25 mouse cellular contexts compared by ENCODE assay signal in the genomic region with DNA sequence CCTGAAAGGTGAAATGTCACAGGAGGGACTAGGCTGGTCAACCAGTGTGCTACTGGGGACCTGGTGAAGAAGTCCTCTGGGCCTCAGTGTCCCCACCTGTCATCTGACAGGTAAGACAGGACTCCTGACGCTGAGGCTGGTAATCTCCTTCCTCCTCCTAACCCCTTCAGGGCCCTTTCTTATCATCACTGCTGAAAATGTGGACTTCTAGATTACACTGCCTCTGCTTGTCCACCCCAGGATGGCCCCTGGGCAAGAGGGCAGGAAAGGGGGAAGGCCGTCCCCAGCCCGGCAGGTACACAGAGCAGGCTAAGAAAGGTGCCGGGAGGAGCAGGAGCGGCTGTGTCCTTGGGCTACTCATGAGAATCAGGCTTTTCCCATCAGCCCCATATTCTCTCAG. TPM values are rescaled to one million over a fixed set of nuclear protein-coding genes. Genes with fewer than 3 reads are reported as not detected.
A peak's percentile ranks its signal among the peaks of the same experiment; 100 is the strongest.
DNase-seq lines count a peak whose midpoint lies in the region; ATAC-seq lines count a peak whose summit lies in the region.
"Had no signal": no experiment of that assay in that cellular context is flagged by ENCODE, and none has a peak within 500 bp of the region (broad histone marks: within the 10 kb centered on the region; RNA-seq: fewer than 3 reads in every experiment).

No protein-coding gene starts in this region.

- H3K9ac ChIP-seq in heart, embryonic 11.5 days (ENCODE audit: low read depth, low read length), result no peak overlapping the region
- peak overlapping the region; percentile 68 for H3K9ac ChIP-seq in liver, embryonic 13.5 days

- peaks cover 41% of the 10 kb centered on the region for H3K4me1 ChIP-seq in heart, embryonic 11.5 days (ENCODE audit: control insufficient read depth, insufficient read depth, low read length)
- H3K4me1 ChIP-seq in liver, embryonic 13.5 days (replicated peaks), result peaks cover 95% of the 10 kb centered on the region

- H3K36me3 ChIP-seq in heart, embryonic 11.5 days (ENCODE audit: control insufficient read depth, insufficient read depth, low read length), result no peaks in the 10 kb centered on the region
- no peaks in the 10 kb centered on the region for H3K36me3 ChIP-seq in liver, embryonic 13.5 days
- H3K36me3 ChIP-seq: G1E; limb, embryonic 10.5 days had no signal

- no peak for DNase-seq in heart, postnatal 36 days
- peak; percentile 66 for DNase-seq in c-Kit-negative CD71-positive TER-119-positive erythroid progenitor cells, embryonic 14.5 days (ENCODE audit: low read depth, low spot score)
- DNase-seq in liver, embryonic 13.5 days, result peak; percentile 70
- DNase-seq in kidney, postnatal 25 days, result no peak
- no peak for DNase-seq in urinary bladder, postnatal 25 days (ENCODE audit: low spot score)
- DNase-seq in ovary, postnatal 10 days (ENCODE audit: low spot score), result no peak
- DNase-seq: adrenal gland, postnatal 36 days; cerebellum, adult 2 months; cerebellum, postnatal 36 days; gastrocnemius, postnatal 14 days; kidney, adult 9 months; kidney, postnatal 4 days; layer of hippocampus, adult 9-11 months; lung, adult 18-20 months; thymus, adult 18-20 months had no signal

- no peaks in the 10 kb centered on the region for H3K27me3 ChIP-seq in heart, embryonic 11.5 days (ENCODE audit: control insufficient read depth, insufficient read depth, low read length)
- H3K27me3 ChIP-seq in liver, embryonic 13.5 days, result no peaks in the 10 kb centered on the region
- H3K27me3 ChIP-seq: megakaryocyte, embryonic 14.5 days had no signal

- H3K27ac ChIP-seq in heart, embryonic 11.5 days (ENCODE audit: low read depth, low read length), result peak overlapping the region; percentile 6; the same call in 1 of the 2 replicates
- H3K27ac ChIP-seq in liver, embryonic 13.5 days, result peak overlapping the region; percentile 89
- H3K27ac ChIP-seq: limb, embryonic 10.5 days had no signal

- peak; percentile 61 for ATAC-seq in heart, embryonic 11.5 days (replicated peaks; ENCODE audit: insufficient number of reproducible peaks, low FRiP score, low TSS enrichment)
- peak; percentile 16; the same call in 1 of the 2 replicates for ATAC-seq in erythroid progenitor cell, adult 5-6 weeks (replicated peaks; ENCODE audit: low FRiP score, poor library complexity, severe bottlenecking)
- peak; percentile 92 for ATAC-seq in liver, embryonic 13.5 days (ENCODE audit: low read depth)
- ATAC-seq: activated CD4-positive, CD25-positive, alpha-beta regulatory T cell, adult 4 months; forebrain, embryonic 14.5 days had no signal

- no peak overlapping the region for H3K4me3 ChIP-seq in heart, embryonic 11.5 days (ENCODE audit: low read depth, low read length)
- no peak overlapping the region for H3K4me3 ChIP-seq in liver, embryonic 13.5 days (replicated peaks)
- H3K4me3 ChIP-seq: limb, embryonic 10.5 days; megakaryocyte, embryonic 14.5 days had no signal

- intact Hi-C loops in heart, postnatal 36 days (cut with DNase I), result no loop called here

- 66% methylated on average over 5 of the region's 5 CpGs for WGBS in heart, embryonic 11.5 days (ENCODE audit: insufficient replicate concordance)
- WGBS in liver, embryonic 13.5 days (ENCODE audit: insufficient replicate concordance), result 25% methylated on average over 5 of the region's 5 CpGs

- H3K4me2 ChIP-seq in heart, embryonic 11.5 days, result no peak overlapping the region
- peak overlapping the region; percentile 55 for H3K4me2 ChIP-seq in liver, embryonic 13.5 days

- H3K9me3 ChIP-seq in heart, embryonic 11.5 days (replicated peaks; ENCODE audit: control insufficient read depth, low read length), result no peaks in the 10 kb centered on the region
- H3K9me3 ChIP-seq in liver, embryonic 13.5 days (replicated peaks), result no peaks in the 10 kb centered on the region
- H3K9me3 ChIP-seq: G1E; limb, embryonic 10.5 days; megakaryocyte, embryonic 14.5 days had no signal

RNA-seq across cellular contexts. Expression of gene Lctl, which starts 46.3 kb away (rescaled TPM):
- polyA plus RNA-seq in heart, embryonic 11.5 days (2014; fragmentation: Nextera tagmentation; extraction: Ambion mirVana), result not detected in 2 replicates
- not detected for total RNA-seq in heart, postnatal 36 days (2021)
- total RNA-seq in erythroid progenitor cell, adult 5-6 weeks (2015; ENCODE audit: low replicate concordance), result not detected in 2 replicates
- total RNA-seq in erythroid progenitor cell, adult 5-6 weeks (2017; ENCODE audit: low replicate concordance), result not detected in 2 replicates
- polyA plus RNA-seq in liver, embryonic 13.5 days (2015; fragmentation: Nextera tagmentation; extraction: Ambion mirVana), result not detected in 2 replicates
- total RNA-seq: G1E; hematopoietic stem cell, adult 5-6 weeks had no signal
- polyA plus RNA-seq: activated CD4-positive, CD25-positive, alpha-beta regulatory T cell, adult 4 months; forebrain, embryonic 14.5 days; G1E; heart, embryonic 14.5 days; limb, embryonic 10.5 days; neural tube, embryonic 11.5 days had no signal

RNA-seq across cellular contexts. Expression of gene Smad6, which starts 48.8 kb away (rescaled TPM):
- 30.5 and 31.6 TPM in 2 replicates for polyA plus RNA-seq in heart, embryonic 11.5 days (2014; fragmentation: Nextera tagmentation; extraction: Ambion mirVana)
- total RNA-seq in heart, postnatal 36 days (2021), result 10 to 100 TPM; 11.4 to 16.3 TPM
- not detected in 2 replicates for total RNA-seq in erythroid progenitor cell, adult 5-6 weeks (2015; ENCODE audit: low replicate concordance)
- total RNA-seq in erythroid progenitor cell, adult 5-6 weeks (2017; ENCODE audit: low replicate concordance), result 0.39 TPM in 1 of 2 replicates, not detected in the other
- polyA plus RNA-seq in liver, embryonic 13.5 days (2015; fragmentation: Nextera tagmentation; extraction: Ambion mirVana), result 2.5 and 2.8 TPM in 2 replicates
- polyA plus RNA-seq: activated CD4-positive, CD25-positive, alpha-beta regulatory T cell, adult 4 months had no signal

Comparison
In these comparisons a context has a peak if more than half of its experiments do, and no peak if none do; other contexts are left out.
1. ATAC-seq: peak in every context shown above with its lines; median percentile 92 in liver, embryonic 13.5 days; 61 in heart, embryonic 11.5 days; 16 in erythroid progenitor cell, adult 5-6 weeks.
2. DNase-seq: peak in c-Kit-negative CD71-positive TER-119-positive erythroid progenitor cells, embryonic 14.5 days (single experiment) and liver, embryonic 13.5 days (single experiment); none in heart, postnatal 36 days (0 of 2), kidney, postnatal 25 days (0 of 2), urinary bladder, postnatal 25 days (single experiment) and ovary, postnatal 10 days (single experiment).
3. RNA of gene Smad6, which starts 48.8 kb away (total RNA-seq): 11.4 to 16.3 TPM in heart, postnatal 36 days; 0.39 TPM in erythroid progenitor cell, adult 5-6 weeks; every median in the first group is over 4 times any median in the second.